Mouse (Mus musculus) olfactory bulb, adult 2 months (tissue): ENCODE measurements around the gene Tmprss3. TPM values are rescaled to one million over a fixed set of nuclear protein-coding genes. Genes with fewer than 3 reads are reported as not detected.

Experiments used
- H3K27ac ChIP-seq: fragments of 200-500 bp; 2 replicates; pipeline ENCODE4 v1.5.1; 2012; ENCODE audit warnings: low read depth, low read length; ENCODE audit not compliant: insufficient read depth
- H3K4me1 ChIP-seq: fragments of 200-500 bp; 2 replicates; pipeline ENCODE4 v1.6.1; 2012; ENCODE audit warnings: low read length; ENCODE audit not compliant: control insufficient read depth, insufficient read depth
- H3K4me3 ChIP-seq: fragments of 200-500 bp; 2 replicates; pipeline ENCODE4 v1.5.1; 2012; ENCODE audit warnings: mild to moderate bottlenecking, low read depth, low read length, moderate library complexity; ENCODE audit not compliant: insufficient read depth
- CTCF ChIP-seq: fragments of 200-500 bp; IDR thresholded peaks from 2 replicates; pipeline ENCODE4 v1.5.1; 2012; ENCODE audit warnings: low read depth, mild to moderate bottlenecking, low read length, moderate library complexity; ENCODE audit not compliant: insufficient read depth
- POLR2A ChIP-seq: fragments of 200-500 bp; IDR thresholded peaks from 2 replicates; pipeline ENCODE4 v1.6.1; 2012; ENCODE audit warnings: mild to moderate bottlenecking, low read depth, low read length, moderate library complexity; ENCODE audit not compliant: insufficient read depth
- WGBS: fragments of 180-500 bp; shearing (Covaris S2); methylation state at CpG from one replicate; pipeline ENCODE4 v1.1.7; 2018; 5-methylcytosine and 5-hydroxymethylcytosine counted together
- polyA plus RNA-seq: library from polyadenylated mRNA; stranded (reverse); fragments of >200 nt; gene quantifications from 2 replicates; pipeline ENCODE4 v1.2.4, GENCODE M21; 2012; ENCODE audit warnings: low replicate concordance; ENCODE audit not compliant: missing spikeins, insufficient read depth, insufficient read length

Gene Tmprss3
- polyA plus RNA-seq, 1 experiment, result not detected

DNA sequence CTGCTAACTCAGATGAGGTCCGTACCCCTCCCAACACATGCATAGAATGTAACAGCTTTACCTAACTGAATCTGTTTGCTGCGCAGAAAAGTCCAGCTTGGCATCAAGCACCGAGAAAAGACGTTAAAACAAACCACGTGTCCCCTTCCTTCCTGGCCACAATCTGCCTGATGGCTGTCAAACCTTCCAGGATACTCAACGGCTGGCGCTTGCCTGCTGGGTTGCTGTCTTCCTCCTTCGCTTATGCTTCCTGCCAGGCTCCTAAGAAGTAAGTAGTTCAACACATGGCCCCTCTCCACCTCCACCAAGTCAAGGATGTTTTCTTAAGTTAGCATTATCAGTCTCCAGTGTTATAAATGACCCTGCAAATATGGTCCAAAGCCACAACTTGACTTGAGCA lies 45.0 kb downstream of the Tmprss3 start:
- TF ChIP-seq CTCF, result no peak
- TF ChIP-seq POLR2A, result no peak
- no peak overlapping the region for H3K4me3 ChIP-seq
- 83% methylated on average over 8 of the region's 8 CpGs for WGBS

DNA sequence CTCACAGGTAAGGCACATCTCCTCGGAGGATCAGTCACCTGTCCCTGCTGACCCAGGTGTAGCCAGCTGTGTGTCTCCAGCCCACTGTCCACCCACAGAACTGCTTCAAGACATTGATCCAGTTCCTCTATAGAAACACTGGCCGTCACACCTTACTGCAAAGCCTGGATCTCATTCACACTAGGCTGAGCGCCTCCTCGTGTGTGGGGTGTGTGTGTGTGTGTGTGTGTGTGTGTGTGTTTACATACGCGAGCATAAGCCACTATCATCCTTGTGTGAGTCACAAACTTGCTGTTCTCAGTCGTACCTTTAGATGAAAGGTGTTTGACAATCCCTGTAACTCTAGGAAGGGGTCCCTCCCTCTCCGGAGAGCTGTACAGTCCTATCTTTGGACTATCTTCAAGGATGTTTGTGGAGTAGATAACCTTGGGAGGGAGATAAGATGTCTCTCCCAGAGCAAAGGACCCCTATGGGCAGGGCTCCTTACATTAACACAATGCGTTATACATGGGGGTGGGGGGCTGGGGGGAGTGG lies 45.7 kb downstream of the Tmprss3 start:
- TF ChIP-seq CTCF (no peak), POLR2A (no peak)
- 77% methylated on average over 9 of the region's 9 CpGs for WGBS
- H3K4me1 ChIP-seq, result peaks cover 11% of the 10 kb centered on the region
- no peak overlapping the region for H3K27ac ChIP-seq
- H3K4me3 ChIP-seq, result no peak overlapping the region

More for the DNA sequence above, 45.0 kb downstream of the Tmprss3 start:
- H3K27ac ChIP-seq, result no peak overlapping the region
- peaks cover 11% of the 10 kb centered on the region for H3K4me1 ChIP-seq

- 63% methylated on average over 5 of the region's 5 CpGs for WGBS
- Histone ChIP-seq H3K27ac (no peak overlapping the region), H3K4me3 (no peak overlapping the region), H3K4me1 (peaks cover 11% of the 10 kb centered on the region)
- TF ChIP-seq POLR2A (no peak), CTCF (no peak)
These were observed 46.3 kb downstream of the Tmprss3 start for GRCm38 (mm10) chr17:31152512-31152911.

DNA sequence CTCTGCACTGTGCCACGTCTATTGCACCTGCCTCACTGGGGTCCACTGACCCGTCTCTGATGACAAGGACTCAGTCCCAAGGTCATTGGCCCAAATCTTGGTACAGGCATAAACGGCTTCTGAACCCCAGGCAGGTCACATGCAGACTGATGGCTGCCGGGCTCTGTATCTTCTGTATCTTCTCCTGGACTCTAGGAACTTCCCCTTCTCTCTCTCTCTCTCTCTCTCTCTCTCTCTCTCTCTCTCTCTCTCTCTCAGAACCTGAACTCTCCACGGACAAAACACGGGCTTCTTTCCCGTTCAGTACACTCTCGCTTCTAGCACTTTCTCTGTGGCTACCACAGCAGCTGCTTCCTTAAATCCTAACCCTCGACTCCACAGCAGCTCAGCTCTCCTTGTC lies 52.8 kb downstream of the Tmprss3 start:
- TF ChIP-seq CTCF (no peak), POLR2A (no peak)
- Histone ChIP-seq H3K27ac (no peak overlapping the region), H3K4me3 (no peak overlapping the region), H3K4me1 (no peaks in the 10 kb centered on the region)
- WGBS, result 90% methylated on average over 9 of the region's 9 CpGs

DNA sequence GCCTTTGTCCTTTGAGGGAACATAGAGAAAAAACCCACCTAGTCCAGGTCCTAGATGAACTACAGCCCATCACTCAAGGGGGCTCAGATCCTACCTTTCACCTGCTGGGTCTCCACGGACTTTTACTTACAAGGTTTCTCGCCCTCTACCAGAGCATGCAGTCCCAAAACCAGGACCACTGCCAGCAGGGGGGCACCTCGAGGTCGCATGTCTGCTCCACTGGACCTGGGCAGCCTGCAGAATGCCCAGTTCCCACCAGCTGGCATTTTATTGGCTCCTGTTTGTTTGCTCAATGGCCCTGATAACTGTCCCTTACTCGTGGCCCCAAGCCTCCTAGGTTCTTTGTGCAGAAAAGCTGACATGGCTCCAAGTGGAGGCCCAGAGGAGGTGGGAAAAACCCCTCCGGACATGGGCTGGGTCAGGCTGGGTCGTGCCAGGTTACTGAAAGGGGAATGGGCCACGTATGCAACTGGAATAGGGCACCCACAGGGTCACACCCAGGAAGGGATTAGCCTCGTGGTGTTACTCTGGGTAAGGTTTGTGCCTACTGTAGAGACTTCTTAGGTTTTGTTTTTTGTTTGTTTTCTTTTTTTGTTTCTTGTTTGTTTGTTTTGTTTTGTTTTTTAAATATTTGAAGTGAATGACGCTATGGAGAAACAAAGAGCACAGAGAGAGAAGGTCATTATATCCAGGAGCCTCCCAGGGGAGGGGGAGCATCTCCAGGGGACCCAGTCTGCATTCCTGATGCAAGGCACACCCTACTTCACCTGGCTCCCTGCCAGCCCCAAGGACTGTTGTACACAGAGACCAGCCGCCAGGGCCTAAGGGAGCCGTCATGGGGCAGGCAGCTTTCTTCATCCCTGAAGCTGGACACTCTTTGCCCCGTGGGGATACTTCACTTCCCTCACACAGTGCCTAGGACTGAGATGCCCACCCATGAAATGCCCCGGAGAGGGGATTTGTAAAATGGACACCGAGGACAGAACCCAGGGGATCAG lies 54.4 kb downstream of the Tmprss3 start, which contains the start of gene Tff2:
Tff2 (minus strand) TSS at position 243 of the 998 bp plus-strand sequence.
- H3K4me3 ChIP-seq, result no peak within 1 kb of the TSS
- TF ChIP-seq POLR2A (no peak), CTCF (no peak)
- no peak within 1 kb of the TSS for H3K27ac ChIP-seq
- WGBS, result 60% methylated on average over 15 of the region's 15 CpGs
- H3K4me1 ChIP-seq, result no peaks in the 10 kb centered on the region

GRCm38 (mm10) chr17:31142116-31142515 lies 56.7 kb downstream of the Tmprss3 start:
- WGBS, result 95% methylated on average over 7 of the region's 7 CpGs
- TF ChIP-seq CTCF (no peak), POLR2A (no peak)

DNA sequence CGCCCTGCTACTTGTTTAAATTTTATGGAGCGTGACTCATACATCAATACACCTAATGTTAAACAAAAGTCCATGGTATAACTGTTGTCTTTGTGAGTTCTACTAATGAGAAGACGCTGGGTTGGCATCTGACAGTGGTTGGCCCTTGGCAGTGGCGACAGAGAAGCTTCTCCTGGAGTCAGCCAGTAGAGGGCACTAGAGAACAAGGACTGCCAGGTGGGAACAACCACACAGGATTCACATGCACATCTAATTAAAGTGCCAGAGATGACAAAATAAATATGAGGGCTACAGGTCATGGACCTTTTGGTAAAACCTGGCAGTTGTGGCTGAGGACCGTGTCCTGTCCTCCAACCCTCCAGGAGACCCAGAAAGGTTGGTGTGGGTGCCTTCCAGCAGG lies 60.4 kb downstream of the Tmprss3 start:
- 0 out of 2 replicates have a peak, but pooled peaks cover 2% of the 10 kb centered on the region for H3K4me1 ChIP-seq
- H3K4me3 ChIP-seq, result no peak overlapping the region
- TF ChIP-seq CTCF (0 out of 2 replicates have a peak, but pooled peaks have one; percentile 14), POLR2A (no peak)
- H3K27ac ChIP-seq, result no peak overlapping the region
- WGBS, result 23% methylated on average over 5 of the region's 5 CpGs

More at GRCm38 (mm10) chr17:31142116-31142515, 56.7 kb downstream of the Tmprss3 start:
- no peaks in the 10 kb centered on the region for H3K4me1 ChIP-seq
- H3K27ac ChIP-seq, result no peak overlapping the region
- H3K4me3 ChIP-seq, result no peak overlapping the region

GRCm38 (mm10) chr17:31136821-31137220 lies 62.0 kb downstream of the Tmprss3 start:
- H3K27ac ChIP-seq, result no peak overlapping the region
- TF ChIP-seq CTCF, result no peak
- no peak for TF ChIP-seq POLR2A
- H3K4me1 ChIP-seq, result 0 out of 2 replicates have a peak, but pooled peaks cover 2% of the 10 kb centered on the region
- H3K4me3 ChIP-seq, result no peak overlapping the region
- WGBS, result 92% methylated on average over 1 of the region's 1 CpGs

GRCm38 (mm10) chr17:31136291-31136690 lies 62.5 kb downstream of the Tmprss3 start:
- 81% methylated on average over 3 of the region's 3 CpGs for WGBS
- H3K4me1 ChIP-seq, result 0 out of 2 replicates have a peak, but pooled peaks cover 3% of the 10 kb centered on the region
- no peak for TF ChIP-seq POLR2A
- TF ChIP-seq CTCF, result no peak

More at GRCm38 (mm10) chr17:31136291-31136690, 62.5 kb downstream of the Tmprss3 start:
- Histone ChIP-seq H3K4me3 (no peak overlapping the region), H3K27ac (no peak overlapping the region)
